ENCODE assay signal across 12 mouse cellular contexts in the genomic region with DNA sequence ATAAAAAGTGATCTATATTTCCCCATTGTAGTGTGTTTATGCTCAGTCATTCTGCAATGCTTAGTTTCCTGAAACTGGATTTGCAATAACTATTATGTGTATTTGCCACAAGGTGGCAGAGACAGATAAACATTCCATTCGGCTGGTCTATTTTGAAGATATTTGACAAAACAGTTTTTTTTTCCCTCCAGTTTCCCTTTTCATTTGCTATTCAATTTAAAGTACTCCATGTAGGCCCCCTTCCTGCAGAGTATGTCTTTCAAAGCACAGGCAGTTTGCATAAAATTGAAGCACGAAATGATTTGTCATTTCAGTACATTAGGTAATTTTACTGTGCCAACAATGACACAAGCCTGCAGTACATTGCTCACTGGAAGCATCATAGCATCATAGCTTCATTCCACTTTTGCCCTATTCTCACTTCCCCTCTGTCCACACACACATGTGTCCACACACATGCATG.
A peak's percentile ranks its signal among the peaks of the same experiment; 100 is the strongest.
DNase-seq lines count a peak whose midpoint lies in the region; ATAC-seq and TF ChIP-seq lines count a peak whose summit lies in the region.
"Had no signal": no experiment of that assay in that cellular context is flagged by ENCODE, and none has a peak within 500 bp of the region (broad histone marks: within the 10 kb centered on the region; RNA-seq: fewer than 3 reads in every experiment).

No protein-coding gene starts in this region.

- H3K9me3 ChIP-seq in MEL (replicated peaks; ENCODE audit: insufficient read depth, low read length) = no peaks in the 10 kb centered on the region
- H3K9me3 ChIP-seq: embryonic facial prominence, embryonic 12.5 days had no signal

- peak; percentile 24 for TF ChIP-seq RAD21 in MEL (IDR thresholded peaks at IDR 0.05; ENCODE audit: low read depth, low read length)

- no peaks in the 10 kb centered on the region for H3K36me3 ChIP-seq in MEL (ENCODE audit: control insufficient read depth in 1 of 2, insufficient read depth in 2 of 2, low read length in 2 of 2)
- H3K36me3 ChIP-seq: embryonic facial prominence, embryonic 12.5 days had no signal

- TF ChIP-seq EP300 in MEL (IDR thresholded peaks at IDR 0.05; ENCODE audit: low read depth in 1 of 2, low read length in 2 of 2) = no peak

- no peak for TF ChIP-seq POLR2A in MEL (IDR thresholded peaks at IDR 0.05; ENCODE audit: control insufficient read depth in 1 of 2, insufficient read depth in 1 of 2, low read depth in 1 of 2, low read length in 2 of 2, poor library complexity in 1 of 2)

- DNase-seq in embryo, embryonic 10.5 days (ENCODE audit: low spot score) = peak; percentile 5
- no peak for DNase-seq in embryo, embryonic 9.5 days (ENCODE audit: extremely low spot score)
- DNase-seq in layer of hippocampus, adult 2 months (ENCODE audit: low spot score in 2 of 2) = peak in 1 of 2 experiments; percentile 47
- no peak for DNase-seq in layer of hippocampus, postnatal 36 days
- peak; percentile 6 for DNase-seq in MEL (ENCODE audit: low read depth, low spot score)
- DNase-seq in left cerebral cortex, postnatal 25 days (ENCODE audit: low spot score in 2 of 2) = peak; percentile 16 to 52
- no peak for DNase-seq in ovary, postnatal 36 days (ENCODE audit: low spot score)
- DNase-seq: adrenal gland, adult 2 months; gastrocnemius, postnatal 36 days; kidney, adult 2 months had no signal

- peak; percentile 81 for TF ChIP-seq CTCF in layer of hippocampus, adult 2 months (conservative IDR thresholded peaks at IDR 0.05)
- 0 out of 6 replicates have a peak, but pooled peaks of 1 of the 3 experiments have one; percentile 21 for TF ChIP-seq CTCF in MEL (IDR thresholded peaks at IDR 0.05 in 2 of 3, conservative IDR thresholded peaks at IDR 0.05 in 1 of 3; ENCODE audit: control insufficient read depth in 1 of 3, insufficient read depth in 1 of 3, low read depth in 2 of 3, low read length in 3 of 3, poor library complexity in 1 of 3, severe bottlenecking in 1 of 3)

- H3K79me2 ChIP-seq in MEL (ENCODE audit: control insufficient read depth, insufficient read depth, low read length, poor library complexity) = no peaks in the 10 kb centered on the region

- no peak for ATAC-seq in megakaryocyte-erythroid progenitor cell, adult 5-6 weeks (replicated peaks; ENCODE audit: low FRiP score, low TSS enrichment, poor library complexity, severe bottlenecking)

- H3K27me3 ChIP-seq in MEL (ENCODE audit: control insufficient read depth in 1 of 2, insufficient read depth in 2 of 2, low read length in 2 of 2) = no peaks in the 10 kb centered on the region; a peak in 1 of 4 replicates
- H3K27me3 ChIP-seq: embryonic facial prominence, embryonic 12.5 days had no signal

- no peaks in the 10 kb centered on the region for H3K4me1 ChIP-seq in MEL (ENCODE audit: control insufficient read depth in 1 of 2, insufficient read depth in 2 of 2, low read length in 2 of 2)
- H3K4me1 ChIP-seq: embryonic facial prominence, embryonic 12.5 days had no signal

- H3K9ac ChIP-seq in MEL (ENCODE audit: control insufficient read depth, low read depth, low read length, poor library complexity, severe bottlenecking) = no peak overlapping the region
- H3K9ac ChIP-seq: embryonic facial prominence, embryonic 12.5 days had no signal

- no peak overlapping the region for H3K4me3 ChIP-seq in layer of hippocampus, adult 2 months
- H3K4me3 ChIP-seq in MEL (ENCODE audit: control insufficient read depth in 1 of 2, insufficient read depth in 1 of 2, low read depth in 2 of 2, low read length in 2 of 2) = no peak overlapping the region
- H3K4me3 ChIP-seq: embryonic facial prominence, embryonic 12.5 days had no signal

- peak overlapping the region; percentile 85 for H3K27ac ChIP-seq in layer of hippocampus, adult 2 months
- H3K27ac ChIP-seq in MEL (ENCODE audit: control insufficient read depth, low read depth, low read length) = no peak overlapping the region
- H3K27ac ChIP-seq: embryonic facial prominence, embryonic 12.5 days had no signal

- intact Hi-C loops in left cerebral cortex, postnatal 25 days (cut with DNase I) = loop anchor here (1.0 to 10.0 kb wide), 3 partner anchors 112 to 712 kb away; partner anchors contain the start of gene Snx7

TF ChIP-seq in MEL, 35 proteins besides CTCF, POLR2A, EP300 and RAD21:
- no peak for TF ChIP-seq POLR2AphosphoS5 (IDR thresholded peaks at IDR 0.05; ENCODE audit: borderline replicate concordance, low read depth, low read length)
- TF ChIP-seq TCF12 (IDR thresholded peaks at IDR 0.05; ENCODE audit: low read depth, low read length) = no peak
- no peak for TF ChIP-seq BHLHE40 (IDR thresholded peaks at IDR 0.05; ENCODE audit: borderline replicate concordance, low read depth, low read length)
- TF ChIP-seq HCFC1 (IDR thresholded peaks at IDR 0.05; ENCODE audit: low read depth, low read length) = no peak
- TF ChIP-seq E2F4 (IDR thresholded peaks at IDR 0.05; ENCODE audit: borderline replicate concordance, low read depth, low read length) = no peak

Comparison
In these comparisons a context has a peak if more than half of its experiments do, and no peak if none do; other contexts are left out.
1. DNase-seq: peak in embryo, embryonic 10.5 days (single experiment), MEL (single experiment) and left cerebral cortex, postnatal 25 days (2 of 2); none in embryo, embryonic 9.5 days (single experiment), layer of hippocampus, postnatal 36 days (0 of 2) and ovary, postnatal 36 days (single experiment).